Mouse (Mus musculus): ENCODE measurements around the gene Sap30bp. TPM values are rescaled to one million over a fixed set of nuclear protein-coding genes. Genes with fewer than 3 reads are reported as not detected.
A peak's percentile ranks its signal among the peaks of the same experiment; 100 is the strongest.

Gene Sap30bp
- polyA plus RNA-seq, 1 experiment: 53.5 TPM

- H3K4me3 ChIP-seq (replicated peaks; ENCODE audit: insufficient read depth, low read depth, low read length): no peak overlapping the region
- TF ChIP-seq CTCF (IDR thresholded peaks at IDR 0.05; ENCODE audit: borderline replicate concordance, insufficient read depth, low read depth, low read length): no peak
- TF ChIP-seq POLR2A (IDR thresholded peaks at IDR 0.05; ENCODE audit: borderline replicate concordance, insufficient read depth, low read length): no peak
- H3K4me1 ChIP-seq (ENCODE audit: control insufficient read depth, insufficient read depth, low read length): peaks cover 15% of the 10 kb centered on the region
- no peak overlapping the region for H3K27ac ChIP-seq (ENCODE audit: insufficient read depth, low read length)
- no peak for DNase-seq
- H3K27me3 ChIP-seq (ENCODE audit: control insufficient read depth, insufficient read depth, low read length): no peaks in the 10 kb centered on the region
- 78% methylated on average over 10 of the region's 10 CpGs for WGBS
Measured at GRCm38 (mm10) chr11:116000607-116001006, 67.5 kb downstream of the Sap30bp start.

DNA sequence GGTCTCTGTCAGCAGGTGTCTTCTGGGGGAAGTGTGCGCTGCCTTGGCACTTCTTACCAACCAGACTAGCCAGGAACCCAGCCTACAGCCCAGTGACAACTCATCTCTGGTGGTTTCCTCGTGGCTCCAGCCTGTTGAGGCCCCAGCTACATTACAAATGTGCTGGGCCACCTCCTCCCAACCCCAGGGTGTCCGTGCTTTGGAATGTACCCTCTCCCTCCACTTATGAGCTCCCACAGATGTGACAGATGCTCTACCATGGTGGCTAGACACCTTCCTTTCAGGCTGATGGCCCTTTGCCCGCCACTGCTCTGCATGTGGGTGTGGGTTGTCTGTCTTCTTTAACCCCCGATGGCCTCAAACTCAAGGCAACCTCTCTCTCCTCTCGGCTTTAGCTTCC lies 68.6 kb downstream of the Sap30bp start:
- Histone ChIP-seq H3K27me3 (ENCODE audit: control insufficient read depth, insufficient read depth, low read length) (no peaks in the 10 kb centered on the region), H3K27ac (ENCODE audit: insufficient read depth, low read length) (no peak overlapping the region), H3K4me3 (replicated peaks; ENCODE audit: insufficient read depth, low read depth, low read length) (no peak overlapping the region), H3K4me1 (ENCODE audit: control insufficient read depth, insufficient read depth, low read length) (peaks cover 16% of the 10 kb centered on the region)
- WGBS: 65% methylated on average over 6 of the region's 6 CpGs
- TF ChIP-seq CTCF (IDR thresholded peaks at IDR 0.05; ENCODE audit: borderline replicate concordance, insufficient read depth, low read depth, low read length): no peak
- no peak for TF ChIP-seq POLR2A (IDR thresholded peaks at IDR 0.05; ENCODE audit: borderline replicate concordance, insufficient read depth, low read length)
- no peak for DNase-seq

GRCm38 (mm10) chr11:116002894-116003293 lies 69.8 kb downstream of the Sap30bp start:
- WGBS: 89% methylated on average over 3 of the region's 3 CpGs
- TF ChIP-seq POLR2A (IDR thresholded peaks at IDR 0.05; ENCODE audit: borderline replicate concordance, insufficient read depth, low read length) (no peak), CTCF (IDR thresholded peaks at IDR 0.05; ENCODE audit: borderline replicate concordance, insufficient read depth, low read depth, low read length) (no peak)
- no peak for DNase-seq
- peaks cover 17% of the 10 kb centered on the region for H3K4me1 ChIP-seq (ENCODE audit: control insufficient read depth, insufficient read depth, low read length)
- H3K4me3 ChIP-seq (replicated peaks; ENCODE audit: insufficient read depth, low read depth, low read length): no peak overlapping the region
- no peaks in the 10 kb centered on the region for H3K27me3 ChIP-seq (ENCODE audit: control insufficient read depth, insufficient read depth, low read length)
- no peak overlapping the region for H3K27ac ChIP-seq (ENCODE audit: insufficient read depth, low read length)

DNA sequence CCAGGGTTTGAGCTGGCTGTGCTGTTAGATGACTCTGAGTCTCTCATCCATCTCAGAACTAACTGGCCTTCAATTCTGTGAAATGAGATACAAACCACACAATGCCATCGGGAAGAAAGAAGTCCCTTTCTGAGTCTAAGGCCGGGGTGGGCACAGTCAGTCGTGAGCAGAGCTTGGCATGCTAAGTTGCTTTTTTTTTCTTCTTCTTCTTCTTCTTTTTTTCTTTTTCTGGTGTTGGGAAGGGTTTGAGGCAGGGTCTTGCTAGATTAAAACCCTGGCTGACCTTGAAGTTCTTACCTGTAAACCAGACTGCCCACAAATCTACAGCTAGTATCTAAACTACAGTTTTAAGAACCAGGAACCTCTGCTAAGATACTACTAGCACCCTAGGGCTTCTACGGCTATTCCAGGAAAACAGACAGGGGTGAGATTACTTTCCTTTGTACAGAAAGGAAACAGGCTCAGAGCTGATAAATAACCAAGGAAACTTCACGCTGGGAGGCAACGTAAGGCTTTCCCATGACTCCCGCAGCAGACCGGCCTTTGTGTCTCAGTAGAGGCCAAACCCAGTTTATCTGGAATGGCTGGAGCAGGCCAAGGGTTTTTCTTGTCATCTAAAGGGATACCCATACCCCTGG lies 71.2 kb downstream of the Sap30bp start:
- WGBS: 73% methylated on average over 8 of the region's 8 CpGs
- H3K27ac ChIP-seq (ENCODE audit: insufficient read depth, low read length): no peak overlapping the region
- no peak for DNase-seq

GRCm38 (mm10) chr11:116004840-116005700 lies 72.0 kb downstream of the Sap30bp start:
- WGBS: 17% methylated on average over 54 of the region's 54 CpGs
- peaks cover 27% of the 10 kb centered on the region for H3K4me1 ChIP-seq (ENCODE audit: control insufficient read depth, insufficient read depth, low read length)
- no peak overlapping the region for H3K27ac ChIP-seq (ENCODE audit: insufficient read depth, low read length)
- H3K27me3 ChIP-seq (ENCODE audit: control insufficient read depth, insufficient read depth, low read length): no peaks in the 10 kb centered on the region
- peak; percentile 47 to 49 for DNase-seq
- peak; percentile 16; the same call in 1 of the 2 replicates for TF ChIP-seq CTCF (IDR thresholded peaks at IDR 0.05; ENCODE audit: borderline replicate concordance, insufficient read depth, low read depth, low read length)
- TF ChIP-seq POLR2A (IDR thresholded peaks at IDR 0.05; ENCODE audit: borderline replicate concordance, insufficient read depth, low read length): no peak
- H3K4me3 ChIP-seq (replicated peaks; ENCODE audit: insufficient read depth, low read depth, low read length): no peak overlapping the region

More for the DNA sequence above, 71.2 kb downstream of the Sap30bp start:
- Histone ChIP-seq H3K4me3 (replicated peaks; ENCODE audit: insufficient read depth, low read depth, low read length) (no peak overlapping the region), H3K27me3 (ENCODE audit: control insufficient read depth, insufficient read depth, low read length) (no peaks in the 10 kb centered on the region), H3K4me1 (ENCODE audit: control insufficient read depth, insufficient read depth, low read length) (peaks cover 23% of the 10 kb centered on the region)
- TF ChIP-seq CTCF (IDR thresholded peaks at IDR 0.05; ENCODE audit: borderline replicate concordance, insufficient read depth, low read depth, low read length): no peak
- no peak for TF ChIP-seq POLR2A (IDR thresholded peaks at IDR 0.05; ENCODE audit: borderline replicate concordance, insufficient read depth, low read length)

- Histone ChIP-seq H3K27me3 (ENCODE audit: control insufficient read depth, insufficient read depth, low read length) (no peaks in the 10 kb centered on the region), H3K27ac (ENCODE audit: insufficient read depth, low read length) (no peak overlapping the region), H3K4me1 (ENCODE audit: control insufficient read depth, insufficient read depth, low read length) (peaks cover 35% of the 10 kb centered on the region), H3K4me3 (replicated peaks; ENCODE audit: insufficient read depth, low read depth, low read length) (no peak overlapping the region)
- WGBS: 92% methylated on average over 9 of the region's 9 CpGs
- DNase-seq: no peak
- TF ChIP-seq POLR2A (IDR thresholded peaks at IDR 0.05; ENCODE audit: borderline replicate concordance, insufficient read depth, low read length) (no peak), CTCF (IDR thresholded peaks at IDR 0.05; ENCODE audit: borderline replicate concordance, insufficient read depth, low read depth, low read length) (no peak)
Measured at GRCm38 (mm10) chr11:116005701-116006419, 72.8 kb downstream of the Sap30bp start.

DNA sequence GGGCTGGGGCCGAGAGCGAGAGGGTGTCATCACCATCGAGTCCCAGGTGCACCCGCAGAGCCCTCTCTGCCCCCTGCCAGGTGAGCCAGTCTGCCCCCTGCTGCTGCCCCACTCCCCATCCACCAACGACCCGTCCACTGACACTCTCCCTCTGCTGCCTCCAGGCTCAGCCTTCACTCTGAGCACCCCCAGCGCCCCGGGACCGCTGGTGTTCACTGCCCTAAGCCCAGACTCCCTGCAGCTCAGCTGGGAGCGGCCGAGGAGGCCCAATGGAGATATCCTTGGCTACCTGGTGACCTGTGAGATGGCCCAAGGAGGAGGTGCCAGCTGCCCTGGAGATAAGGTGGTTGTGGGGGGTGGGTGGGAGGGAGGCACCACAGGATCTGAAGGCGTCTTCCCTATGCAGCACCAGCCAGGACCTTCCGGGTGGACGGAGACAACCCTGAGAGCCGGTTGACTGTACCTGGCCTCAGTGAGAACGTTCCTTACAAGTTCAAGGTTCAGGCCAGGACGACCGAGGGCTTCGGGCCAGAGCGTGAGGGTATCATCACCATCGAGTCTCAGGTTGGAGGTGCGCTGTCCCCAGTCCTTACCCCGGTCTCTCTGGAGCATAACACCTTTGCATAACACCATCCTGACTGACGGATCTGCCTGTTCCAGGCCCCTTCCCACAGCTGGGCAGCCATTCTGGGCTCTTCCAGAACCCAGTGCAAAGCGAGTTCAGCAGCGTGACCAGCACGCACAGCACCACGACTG lies 74.2 kb downstream of the Sap30bp start:
- 94% methylated on average over 28 of the region's 28 CpGs for WGBS
- no peak for DNase-seq
- TF ChIP-seq CTCF (IDR thresholded peaks at IDR 0.05; ENCODE audit: borderline replicate concordance, insufficient read depth, low read depth, low read length): no peak
- no peak for TF ChIP-seq POLR2A (IDR thresholded peaks at IDR 0.05; ENCODE audit: borderline replicate concordance, insufficient read depth, low read length)

More for the DNA sequence above, 74.2 kb downstream of the Sap30bp start:
- Histone ChIP-seq H3K27me3 (ENCODE audit: control insufficient read depth, insufficient read depth, low read length) (no peaks in the 10 kb centered on the region), H3K27ac (ENCODE audit: insufficient read depth, low read length) (no peak overlapping the region), H3K4me1 (ENCODE audit: control insufficient read depth, insufficient read depth, low read length) (peaks cover 37% of the 10 kb centered on the region), H3K4me3 (replicated peaks; ENCODE audit: insufficient read depth, low read depth, low read length) (no peak overlapping the region)
